Mouse (Mus musculus): ENCODE measurements at regions not wholly inside any gene's neighbourhood (a gene's known extent, or its start where the extent isn't known, plus 50 kb on each side); places are given as distances from the start of the nearest gene placed in this dataset.

GRCm38 (mm10) chr5:118494649-118495477, 65.6 kb upstream of the Med13l start:
- no peak for DNase-seq (ENCODE audit: low spot score in 2 of 2)

DNA sequence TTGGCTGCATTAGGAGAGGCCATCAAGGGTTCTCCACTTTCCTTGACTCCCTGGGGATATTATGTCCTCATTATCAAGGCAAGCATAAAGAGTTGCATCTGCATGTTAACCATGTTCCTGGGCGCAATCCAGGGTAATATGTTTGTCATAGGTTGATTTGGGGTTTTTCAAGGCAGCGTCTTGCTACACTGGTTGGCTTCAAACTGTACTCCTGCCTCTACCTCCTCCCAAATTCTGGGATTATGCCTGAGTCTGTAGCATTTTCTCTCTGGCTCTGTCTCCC, 65.1 kb upstream of the Med13l start:
- DNase-seq (ENCODE audit: low spot score in 2 of 2) = no peak

- no peak for DNase-seq (ENCODE audit: low spot score in 2 of 2)
Observed at GRCm38 (mm10) chr5:118501624-118502023, 58.9 kb upstream of the Med13l start.

GRCm38 (mm10) chr5:118502991-118503390, 57.5 kb upstream of the Med13l start:
- no peak for DNase-seq (ENCODE audit: low spot score in 2 of 2)

GRCm38 (mm10) chr5:118504170-118504569, 56.3 kb upstream of the Med13l start:
- no peak for DNase-seq (ENCODE audit: low spot score in 2 of 2)

DNA sequence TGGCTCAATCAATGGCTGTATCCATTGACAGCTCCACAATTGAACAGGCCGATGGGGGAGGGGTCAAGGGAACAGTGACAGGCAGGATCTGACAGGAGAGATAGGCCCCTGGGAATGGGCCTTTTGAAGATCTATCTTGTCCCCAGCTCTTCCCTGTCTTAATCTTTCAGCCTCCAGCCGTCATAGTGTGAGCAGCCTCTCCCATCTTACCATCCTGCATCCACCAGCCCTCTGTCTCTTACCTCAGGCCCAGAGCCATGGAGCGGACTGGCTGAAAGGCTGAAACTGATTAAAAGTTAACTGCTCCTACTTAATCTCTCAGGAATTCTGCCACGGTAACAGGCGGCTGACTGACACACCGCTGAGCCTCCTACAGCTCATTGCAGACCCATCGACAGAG, 55.6 kb upstream of the Med13l start:
- no peak for DNase-seq (ENCODE audit: low spot score in 2 of 2)

DNA sequence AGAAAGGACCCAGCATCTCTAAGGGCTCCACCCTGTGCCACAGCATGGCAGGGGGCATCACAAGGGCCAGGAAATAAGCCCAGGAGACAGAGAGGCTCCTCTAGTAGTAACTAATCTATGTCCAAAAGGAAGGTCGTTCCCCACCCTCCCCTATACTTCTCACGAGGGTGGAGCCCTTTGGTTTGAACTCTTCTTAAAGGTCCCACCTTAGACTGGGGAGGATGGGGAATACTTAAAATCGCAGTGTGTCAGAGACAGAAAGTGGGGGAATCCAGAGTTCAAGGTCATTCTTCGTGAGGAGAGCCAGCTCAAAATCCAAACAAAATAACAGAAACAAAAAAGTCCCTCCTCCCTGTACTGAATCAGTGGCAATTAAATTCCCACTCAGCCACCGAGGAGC, 50.6 kb upstream of the Med13l start:
- no peak for DNase-seq (ENCODE audit: low spot score in 2 of 2)

All from urinary bladder, adult 18-20 months (tissue).